In genomic region chr10:60077736-60078560, GRCm38 (mm10) we compare ENCODE assay signal across 10 mouse cellular contexts. TPM values are rescaled to one million over a fixed set of nuclear protein-coding genes. Genes with fewer than 3 reads are reported as not detected.
A peak's percentile ranks its signal among the peaks of the same experiment; 100 is the strongest.
DNase-seq lines count a peak whose midpoint lies in the region; ATAC-seq lines count a peak whose summit lies in the region.
"Had no signal": no experiment of that assay in that cellular context is flagged by ENCODE, and none has a peak within 500 bp of the region (broad histone marks: within the 10 kb centered on the region; RNA-seq: fewer than 3 reads in every experiment).

No protein-coding gene starts in this region.

- H3K27ac ChIP-seq in liver, embryonic 11.5 days (ENCODE audit: low read depth, low read length): peak overlapping the region; percentile 93

- H3K27me3 ChIP-seq in liver, embryonic 11.5 days (replicated peaks; ENCODE audit: control insufficient read depth, insufficient read depth, low read length): no peaks in the 10 kb centered on the region

- peak overlapping the region; percentile 64 for H3K9ac ChIP-seq in liver, embryonic 11.5 days (ENCODE audit: low read depth, low read length)

- H3K36me3 ChIP-seq in liver, embryonic 11.5 days (ENCODE audit: control insufficient read depth, insufficient read depth, low read length): no peaks in the 10 kb centered on the region

- no peak for ATAC-seq in CD4-positive, CD25-positive, alpha-beta regulatory T cell, adult 4 months
- ATAC-seq in liver, embryonic 11.5 days (replicated peaks; ENCODE audit: low FRiP score): peak; percentile 79
- ATAC-seq: activated CD4-positive, CD25-positive, alpha-beta regulatory T cell, adult 4 months had no signal

- DNase-seq in CD4-positive, CD25-positive, alpha-beta regulatory T cell, adult 2 months (ENCODE audit: low read depth, low spot score): peak; percentile 16
- peak; percentile 34 to 50 for DNase-seq in kidney, postnatal 4 days
- DNase-seq in kidney, postnatal 25 days: no peak
- DNase-seq in NIH3T3 (ENCODE audit: low read depth): peak; percentile 21
- DNase-seq in liver, embryonic 11.5 days (ENCODE audit: low spot score): peak; percentile 55
- DNase-seq in right cerebral cortex, postnatal 25 days: no peak
- DNase-seq in thymus, postnatal 0 days (ENCODE audit: low spot score): no peak
- DNase-seq: thymus, postnatal 36 days had no signal

- H3K4me2 ChIP-seq in liver, embryonic 11.5 days: peak overlapping the region; percentile 73

- peak overlapping the region; percentile 25 for H3K4me3 ChIP-seq in liver, embryonic 11.5 days (ENCODE audit: low read depth, low read length)

- no peaks in the 10 kb centered on the region for H3K9me3 ChIP-seq in liver, embryonic 11.5 days (ENCODE audit: control insufficient read depth, low read length)

- WGBS in liver, embryonic 11.5 days: 42% methylated on average over 18 of the region's 18 CpGs

- peaks cover 54% of the 10 kb centered on the region for H3K4me1 ChIP-seq in liver, embryonic 11.5 days (replicated peaks; ENCODE audit: control insufficient read depth, insufficient read depth, low read length)

RNA-seq across cellular contexts. Expression of gene Spock2, which starts 28.1 kb away (rescaled TPM):
- 1 to 10 TPM; 5.9 to 6.7 TPM for polyA plus RNA-seq in CD4-positive, CD25-positive, alpha-beta regulatory T cell, adult 4 months (2017; shearing (Covaris generic))
- 0.44 and 0.52 TPM in 2 replicates for polyA plus RNA-seq in liver, embryonic 11.5 days (2014; fragmentation: Nextera tagmentation; extraction: Ambion mirVana)
- 7.6 and 7.9 TPM in 2 replicates for polyA plus RNA-seq in thymus, postnatal 0 days (2015; fragmentation: Nextera tagmentation; extraction: Ambion mirVana)

Comparison
In these comparisons a context has a peak if more than half of its experiments do, and no peak if none do; other contexts are left out.
1. DNase-seq: peak in CD4-positive, CD25-positive, alpha-beta regulatory T cell, adult 2 months (single experiment), kidney, postnatal 4 days (2 of 2), NIH3T3 (single experiment) and liver, embryonic 11.5 days (single experiment); none in kidney, postnatal 25 days (0 of 2), right cerebral cortex, postnatal 25 days (single experiment) and thymus, postnatal 0 days (single experiment).